Mouse (Mus musculus) embryonic facial prominence, embryonic 15.5 days (tissue): ENCODE measurements around the gene Smg7. TPM values are rescaled to one million over a fixed set of nuclear protein-coding genes. Genes with fewer than 3 reads are reported as not detected.
A peak's percentile ranks its signal among the peaks of the same experiment; 100 is the strongest.

Experiments
- ATAC-seq: fragments of 200-750 bp; cut with Nextera tagmentation; 2 replicates; pipeline ENCODE4 v1.8.0; 2017; ENCODE audit warnings: low read depth, moderate TSS enrichment; ENCODE audit not compliant: insufficient number of reproducible peaks, low FRiP score, low TSS enrichment
- H3K27ac ChIP-seq: fragments of 300-500 bp; sonication (generic); replicated peaks from 2 replicates; pipeline ENCODE4 v1.5.1; 2015; ENCODE audit warnings: mild to moderate bottlenecking, inconsistent platforms
- H3K27me3 ChIP-seq: fragments of 300-500 bp; sonication (generic); 2 replicates; pipeline ENCODE4 v1.6.1; 2015; ENCODE audit warnings: inconsistent platforms
- H3K36me3 ChIP-seq: fragments of 300-500 bp; sonication (generic); 2 replicates; pipeline ENCODE4 v1.6.1; 2015; ENCODE audit warnings: mild to moderate bottlenecking, inconsistent platforms
- H3K4me1 ChIP-seq: fragments of 300-500 bp; sonication (generic); 2 replicates; pipeline ENCODE4 v1.6.1; 2015; ENCODE audit warnings: inconsistent platforms
- H3K4me2 ChIP-seq: fragments of 300-500 bp; sonication (generic); replicated peaks from 2 replicates; pipeline ENCODE4 v1.6.1; 2015; ENCODE audit warnings: mild to moderate bottlenecking, inconsistent platforms
- H3K4me3 ChIP-seq: fragments of 300-500 bp; sonication (generic); replicated peaks from 2 replicates; pipeline ENCODE4 v1.5.1; 2015; ENCODE audit warnings: mild to moderate bottlenecking, inconsistent platforms
- H3K9ac ChIP-seq: fragments of 300-500 bp; sonication (generic); 2 replicates; pipeline ENCODE4 v1.6.1; 2015; ENCODE audit warnings: inconsistent platforms
- H3K9me3 ChIP-seq: fragments of 300-500 bp; sonication (generic); replicated peaks from 2 replicates; pipeline ENCODE4 v1.6.1; 2016; ENCODE audit warnings: inconsistent platforms
- WGBS: fragments of 180-500 bp; shearing (Covaris S2); methylation state at CpG from one replicate; pipeline ENCODE4 v1.1.7; 2015; 5-methylcytosine and 5-hydroxymethylcytosine counted together
- polyA plus RNA-seq: library from polyadenylated mRNA; unstranded; fragments of >200 nt; fragmentation: Nextera tagmentation; extraction: Ambion mirVana; gene quantifications from 2 replicates; pipeline ENCODE4 v1.2.1, GENCODE M21; 2015

The Smg7 gene
- 27.0 and 27.6 TPM in 2 replicates for polyA plus RNA-seq

- Histone ChIP-seq H3K4me1 (peaks cover 20% of the 10 kb centered on the region), H3K9me3 (no peaks in the 10 kb centered on the region), H3K4me2 (peak within 1 kb of the TSS; percentile 99), H3K27me3 (no peaks in the 10 kb centered on the region), H3K27ac (peak within 1 kb of the TSS; percentile 100), H3K9ac (peak within 1 kb of the TSS; percentile 85), H3K36me3 (no peaks in the 10 kb centered on the region), H3K4me3 (peak within 1 kb of the TSS; percentile 95)
- peak; percentile 39 for ATAC-seq
- under 1% methylated on average over 83 of the region's 93 CpGs for WGBS
Observed at GRCm38 (mm10) chr1:152901765-152902664, at the start of gene Smg7. TSS of gene Smg7 (minus strand) at chr1:152902646.

GRCm38 (mm10) chr1:152942977-152943376 lies 40.5 kb upstream of the Smg7 start:
- no peak for ATAC-seq

GRCm38 (mm10) chr1:152936365-152936764 lies 33.9 kb upstream of the Smg7 start:
- Histone ChIP-seq H3K36me3 (no peaks in the 10 kb centered on the region), H3K27ac (no peak overlapping the region), H3K27me3 (no peaks in the 10 kb centered on the region), H3K9ac (no peak overlapping the region), H3K4me3 (no peak overlapping the region), H3K4me1 (no peaks in the 10 kb centered on the region), H3K4me2 (no peak overlapping the region), H3K9me3 (no peaks in the 10 kb centered on the region)
- ATAC-seq = no peak
- 66% methylated on average over 5 of the region's 5 CpGs for WGBS

More at GRCm38 (mm10) chr1:152942977-152943376, 40.5 kb upstream of the Smg7 start:
- Histone ChIP-seq H3K27me3 (no peaks in the 10 kb centered on the region), H3K9me3 (no peaks in the 10 kb centered on the region), H3K4me3 (no peak overlapping the region), H3K36me3 (no peaks in the 10 kb centered on the region), H3K4me1 (no peaks in the 10 kb centered on the region), H3K4me2 (no peak overlapping the region), H3K9ac (no peak overlapping the region), H3K27ac (no peak overlapping the region)
- 56% methylated on average over 4 of the region's 4 CpGs for WGBS

GRCm38 (mm10) chr1:152935476-152935875 lies 33.0 kb upstream of the Smg7 start:
- Histone ChIP-seq H3K9me3 (no peaks in the 10 kb centered on the region), H3K9ac (no peak overlapping the region), H3K4me3 (no peak overlapping the region), H3K4me2 (no peak overlapping the region), H3K4me1 (no peaks in the 10 kb centered on the region), H3K36me3 (no peaks in the 10 kb centered on the region), H3K27ac (no peak overlapping the region), H3K27me3 (no peaks in the 10 kb centered on the region)
- no peak for ATAC-seq
- 67% methylated on average over 6 of the region's 6 CpGs for WGBS

GRCm38 (mm10) chr1:152933962-152934361 lies 31.5 kb upstream of the Smg7 start:
- no peak overlapping the region for H3K27ac ChIP-seq
- H3K27me3 ChIP-seq = no peaks in the 10 kb centered on the region
- no peak for ATAC-seq
- no peak overlapping the region for H3K9ac ChIP-seq
- no peak overlapping the region for H3K4me3 ChIP-seq
- H3K4me1 ChIP-seq = no peaks in the 10 kb centered on the region
- no peak overlapping the region for H3K4me2 ChIP-seq
- H3K36me3 ChIP-seq = no peaks in the 10 kb centered on the region
- no peaks in the 10 kb centered on the region for H3K9me3 ChIP-seq
- WGBS = 58% methylated on average over 11 of the region's 11 CpGs

- 79% methylated on average over 3 of the region's 3 CpGs for WGBS
- Histone ChIP-seq H3K36me3 (no peaks in the 10 kb centered on the region), H3K4me1 (no peaks in the 10 kb centered on the region), H3K4me3 (no peak overlapping the region), H3K9me3 (no peaks in the 10 kb centered on the region), H3K9ac (no peak overlapping the region), H3K4me2 (no peak overlapping the region), H3K27ac (no peak overlapping the region), H3K27me3 (no peaks in the 10 kb centered on the region)
- ATAC-seq = no peak
Observed at GRCm38 (mm10) chr1:152921786-152922185, 19.3 kb upstream of the Smg7 start.

GRCm38 (mm10) chr1:152917626-152918025 lies 15.2 kb upstream of the Smg7 start:
- WGBS = 70% methylated on average over 4 of the region's 4 CpGs
- no peak overlapping the region for H3K27ac ChIP-seq
- H3K36me3 ChIP-seq = no peaks in the 10 kb centered on the region
- H3K9ac ChIP-seq = no peak overlapping the region
- no peaks in the 10 kb centered on the region for H3K27me3 ChIP-seq
- no peak overlapping the region for H3K4me2 ChIP-seq
- H3K4me3 ChIP-seq = no peak overlapping the region
- no peaks in the 10 kb centered on the region for H3K9me3 ChIP-seq
- no peak for ATAC-seq
- no peaks in the 10 kb centered on the region for H3K4me1 ChIP-seq

- Histone ChIP-seq H3K9ac (no peak overlapping the region), H3K27me3 (no peaks in the 10 kb centered on the region), H3K4me2 (no peak overlapping the region), H3K9me3 (no peaks in the 10 kb centered on the region), H3K27ac (no peak overlapping the region), H3K4me3 (no peak overlapping the region), H3K36me3 (no peaks in the 10 kb centered on the region), H3K4me1 (no peaks in the 10 kb centered on the region)
- ATAC-seq = no peak
- 85% methylated on average over 5 of the region's 5 CpGs for WGBS
Observed at GRCm38 (mm10) chr1:152916936-152917335, 14.5 kb upstream of the Smg7 start.

- 21% methylated on average over 5 of the region's 5 CpGs for WGBS
- Histone ChIP-seq H3K4me1 (no peaks in the 10 kb centered on the region), H3K9me3 (no peaks in the 10 kb centered on the region), H3K36me3 (no peaks in the 10 kb centered on the region), H3K27ac (no peak overlapping the region), H3K27me3 (no peaks in the 10 kb centered on the region), H3K4me3 (no peak overlapping the region), H3K4me2 (no peak overlapping the region), H3K9ac (no peak overlapping the region)
- ATAC-seq = no peak
Observed at GRCm38 (mm10) chr1:152915766-152916165, 13.3 kb upstream of the Smg7 start.

- no peak overlapping the region for H3K9ac ChIP-seq
- no peaks in the 10 kb centered on the region for H3K9me3 ChIP-seq
- 68% methylated on average over 6 of the region's 6 CpGs for WGBS
- no peaks in the 10 kb centered on the region for H3K4me1 ChIP-seq
- no peak overlapping the region for H3K4me3 ChIP-seq
- no peak overlapping the region for H3K4me2 ChIP-seq
- H3K36me3 ChIP-seq = no peaks in the 10 kb centered on the region
- no peak for ATAC-seq
- no peaks in the 10 kb centered on the region for H3K27me3 ChIP-seq
- H3K27ac ChIP-seq = no peak overlapping the region
Observed at GRCm38 (mm10) chr1:152913483-152914460, 11.3 kb upstream of the Smg7 start.

- no peaks in the 10 kb centered on the region for H3K36me3 ChIP-seq
- no peak overlapping the region for H3K27ac ChIP-seq
- no peaks in the 10 kb centered on the region for H3K27me3 ChIP-seq
- peaks cover 20% of the 10 kb centered on the region for H3K4me1 ChIP-seq
- ATAC-seq = no peak
- peak overlapping the region; percentile 46 for H3K4me3 ChIP-seq
- H3K4me2 ChIP-seq = peak overlapping the region; percentile 99
- no peaks in the 10 kb centered on the region for H3K9me3 ChIP-seq
- under 1% methylated on average over 14 of the region's 14 CpGs for WGBS
- 0 out of 2 replicates have a peak overlapping the region, but pooled peaks have one; percentile 23 for H3K9ac ChIP-seq
Observed at GRCm38 (mm10) chr1:152904469-152904868, 2.0 kb upstream of the Smg7 start.
